Mouse (Mus musculus) Patski (cell line): ENCODE results near the gene Arhgap6. TPM values are rescaled to one million over a fixed set of nuclear protein-coding genes. Genes with fewer than 3 reads are reported as not detected.

Experiments
- ATAC-seq: fragments of 100-300 bp; one replicate; pipeline ENCODE4 v1.8.0; 2021
- CTCF ChIA-PET: fragments of 350-600 bp; sonication (Branson Sonifier 250); formaldehyde crosslinking; loops from one replicate; lab custom pipeline; 2022; ENCODE audit warnings: inconsistent platforms; lab: Charles Lee
- POLR2A ChIA-PET: fragments of 350-600 bp; sonication (Branson Sonifier 250); formaldehyde crosslinking; loops from one replicate; lab custom pipeline; 2022; ENCODE audit warnings: antibody characterized with exemption, inconsistent platforms; lab: Charles Lee
- DNase-seq: peaks from one replicate; pipeline ENCODE4 v3.0.0-alpha.2; 2011; ENCODE audit warnings: low read depth, low spot score
- H3K27me3 ChIP-seq: fragments of 371-371 bp; one replicate; pipeline ENCODE4 v1.5.1; 2021
- CTCF ChIP-seq: fragments of 100-300 bp; IDR thresholded peaks from one replicate; pipeline ENCODE4 v1.5.1; 2021
- in situ Hi-C: fragments of 300-500 bp; cut with MboI; formaldehyde crosslinking; loops from 3 replicates; pipeline ENCODE4 v1.11.1; 2018; ENCODE audit warnings: low pct_unique_long_range_greater_than_20kb, mixed read lengths
- polyA plus RNA-seq: library from polyadenylated mRNA; unstranded; gene quantifications from one replicate; pipeline ENCODE4 v1.2.3, GENCODE M21; 2021

The Arhgap6 gene
- polyA plus RNA-seq, 1 experiment from 2014 or later, result 0.01 TPM

DNA sequence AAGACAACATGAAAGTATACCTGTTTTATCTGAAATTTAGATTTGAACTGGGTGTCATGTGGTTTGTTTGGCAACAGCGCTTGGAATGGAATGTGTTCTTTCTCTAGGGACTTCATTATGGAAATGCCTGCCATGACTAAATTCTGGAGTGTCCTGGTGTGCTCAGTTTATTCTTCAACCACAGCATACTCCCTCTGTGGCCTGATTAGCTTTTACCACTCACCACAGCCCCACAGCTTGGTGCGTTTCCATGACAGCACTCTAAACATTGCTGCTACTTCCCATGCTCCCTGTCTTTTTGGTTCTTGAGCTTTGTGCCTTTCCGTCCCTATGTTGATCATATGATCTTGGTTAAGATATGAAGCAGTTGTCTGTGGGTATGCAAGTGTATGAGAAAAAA is 182.9 kb downstream of the Arhgap6 start:
- peaks cover 36% of the 10 kb centered on the region for H3K27me3 ChIP-seq
- in situ Hi-C loops, result no loop called here
- CTCF ChIA-PET, result no interaction called here
- DNase-seq (peak; percentile 17), ATAC-seq (peak; percentile 76)
- no peak for TF ChIP-seq CTCF
- POLR2A ChIA-PET, result no interaction called here

DNA sequence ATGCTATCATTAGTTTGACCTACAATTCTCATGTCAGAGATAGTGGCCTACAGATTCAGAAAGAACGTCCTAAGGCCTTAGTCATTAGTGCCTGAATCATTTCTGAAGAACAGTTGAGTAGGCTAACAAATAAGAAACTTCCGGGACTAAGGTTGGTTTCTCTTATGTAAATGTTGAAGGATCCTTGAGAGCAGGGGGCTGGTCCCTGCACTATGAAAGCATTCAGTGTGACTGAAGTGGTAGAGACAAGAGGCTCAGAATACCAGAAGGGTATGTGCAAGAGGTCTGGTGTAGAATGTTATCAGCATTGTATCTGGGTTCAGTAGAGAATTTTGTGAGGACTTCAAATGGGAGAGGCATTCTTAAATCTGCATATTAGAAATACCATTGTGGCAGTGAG is 185.5 kb downstream of the Arhgap6 start:
- no peak for ATAC-seq
- ChIA-PET CTCF (no interaction called here), POLR2A (no interaction called here)
- in situ Hi-C loops, result no loop called here
- DNase-seq, result no peak
- H3K27me3 ChIP-seq, result peaks cover 29% of the 10 kb centered on the region
- TF ChIP-seq CTCF, result no peak

DNA sequence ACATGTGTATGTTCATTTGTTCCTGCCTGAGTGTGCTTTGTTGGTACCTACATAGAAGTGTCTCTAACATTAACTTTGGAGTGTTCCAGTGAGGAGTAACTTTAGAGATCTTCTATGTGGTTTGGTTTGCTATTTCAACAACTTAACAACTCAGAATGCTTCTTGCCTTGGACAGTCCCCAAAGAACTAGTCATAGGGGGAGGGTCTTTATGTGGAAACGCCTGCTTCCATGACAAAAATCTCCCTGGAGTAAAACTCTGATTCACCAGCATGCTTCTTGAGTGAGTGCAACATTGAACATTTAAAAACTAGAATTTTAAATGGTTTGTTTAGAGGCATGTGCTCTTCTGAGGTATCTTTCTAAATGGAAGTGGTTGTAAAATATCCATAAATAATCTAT is 212.2 kb downstream of the Arhgap6 start:
- in situ Hi-C loops, result no loop called here
- POLR2A ChIA-PET, result no interaction called here
- CTCF ChIA-PET, result no interaction called here
- no peak for TF ChIP-seq CTCF
- ATAC-seq (peak; percentile 39), DNase-seq (peak; percentile 20)
- peaks cover 39% of the 10 kb centered on the region for H3K27me3 ChIP-seq

DNA sequence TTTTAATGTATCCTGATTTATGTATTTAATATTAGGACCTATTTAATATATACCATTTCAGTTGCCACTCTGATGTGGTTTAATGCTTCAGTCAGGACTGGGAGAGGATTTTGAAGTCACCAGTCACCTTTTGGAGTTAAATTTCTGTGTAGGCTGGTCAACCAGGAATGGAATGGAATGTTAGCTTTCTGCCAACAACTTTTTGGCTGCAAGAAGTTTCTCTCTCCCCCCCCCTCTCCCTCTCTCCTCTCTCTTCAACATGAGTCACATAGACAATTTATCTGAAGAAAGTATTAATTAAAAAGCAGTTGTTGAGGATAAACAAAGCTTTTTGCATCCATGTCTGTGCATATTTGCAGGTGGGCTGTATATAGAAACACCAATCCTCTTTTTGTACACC is 217.8 kb downstream of the Arhgap6 start:
- H3K27me3 ChIP-seq, result peaks cover 41% of the 10 kb centered on the region
- no peak for ATAC-seq
- in situ Hi-C loops, result no loop called here
- CTCF ChIA-PET, result no interaction called here
- POLR2A ChIA-PET, result no interaction called here
- TF ChIP-seq CTCF, result no peak
- DNase-seq, result no peak

DNA sequence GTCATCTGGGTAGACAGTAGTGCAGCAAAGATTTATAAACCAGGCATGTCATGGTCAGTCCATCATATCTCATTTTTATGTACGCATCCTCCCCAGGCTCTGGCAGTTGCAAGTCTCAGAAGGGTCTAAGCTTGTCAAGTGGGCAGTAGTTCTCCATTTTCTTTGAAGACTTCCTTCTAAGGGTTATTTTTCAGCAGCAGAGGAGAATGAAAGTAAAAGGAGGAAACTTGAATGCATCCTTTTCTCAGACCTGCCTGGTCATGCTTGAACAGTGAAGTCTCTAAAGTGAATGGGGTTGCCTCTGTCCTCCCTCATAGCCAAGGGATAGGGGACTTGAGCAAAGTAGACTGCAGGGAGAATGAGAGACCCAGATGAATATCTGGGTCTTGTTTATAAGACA is 239.5 kb downstream of the Arhgap6 start:
- CTCF ChIA-PET, result no interaction called here

DNA sequence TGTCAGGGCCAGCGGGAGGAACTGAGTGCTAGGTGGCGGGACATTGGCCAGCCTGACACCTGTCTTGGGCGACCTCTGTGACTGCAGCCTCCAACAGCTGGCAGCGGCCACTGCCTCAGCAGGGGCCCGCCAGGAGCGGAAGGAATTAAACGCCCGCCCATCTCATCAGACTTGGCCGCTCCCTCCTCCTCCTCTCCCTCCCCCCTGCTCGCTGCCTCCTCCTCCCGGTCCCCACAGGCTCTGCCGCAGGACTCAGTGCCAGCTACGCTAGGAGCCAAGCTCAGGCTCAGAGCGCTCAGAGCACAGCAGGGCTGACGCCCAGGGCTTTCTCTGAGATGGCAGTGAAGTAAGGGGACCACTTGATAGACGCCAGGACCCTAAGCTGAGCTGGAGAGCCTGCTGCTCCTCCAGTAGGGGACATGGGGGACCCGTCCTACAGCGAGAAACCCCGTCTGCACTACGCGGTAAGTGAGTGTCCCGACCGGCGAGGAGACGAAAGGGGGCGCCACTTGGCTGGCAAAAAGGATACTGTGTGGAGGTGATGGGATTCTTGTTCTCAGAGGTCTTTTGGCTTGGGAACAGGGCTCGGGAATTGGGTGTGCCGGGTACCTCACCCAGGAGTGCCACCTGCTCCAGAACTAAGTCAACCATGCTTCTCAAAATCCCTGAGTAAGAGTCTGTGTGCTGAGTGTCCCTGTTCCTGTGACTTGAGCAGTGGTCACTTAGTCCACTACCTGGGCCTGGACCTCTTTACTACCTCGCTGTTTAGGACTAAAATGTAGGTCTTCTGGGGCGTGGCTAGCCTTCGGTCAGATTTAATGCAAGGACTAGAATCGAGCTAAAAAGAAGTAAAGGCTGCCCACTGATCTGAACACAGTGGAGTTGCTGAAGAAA is 241.8 kb downstream of the Arhgap6 start:
- DNase-seq (no peak), ATAC-seq (no peak)
- H3K27me3 ChIP-seq, result peaks cover 33% of the 10 kb centered on the region
- in situ Hi-C loops, result no loop called here
- ChIA-PET CTCF (interaction anchor here (0.6 kb wide), 1 partner anchor 235 kb away, joined by 3 read pairs; no protein-coding TSS in a partner anchor), POLR2A (interaction anchor here (0.6 kb wide), 1 partner anchor 10 kb away, joined by 4 read pairs; no protein-coding TSS in a partner anchor)
- TF ChIP-seq CTCF, result no peak

More for the DNA sequence above, 239.5 kb downstream of the Arhgap6 start:
- no peak for TF ChIP-seq CTCF
- H3K27me3 ChIP-seq, result peaks cover 40% of the 10 kb centered on the region
- in situ Hi-C loops, result no loop called here
- ATAC-seq (no peak), DNase-seq (no peak)
- POLR2A ChIA-PET, result no interaction called here

DNA sequence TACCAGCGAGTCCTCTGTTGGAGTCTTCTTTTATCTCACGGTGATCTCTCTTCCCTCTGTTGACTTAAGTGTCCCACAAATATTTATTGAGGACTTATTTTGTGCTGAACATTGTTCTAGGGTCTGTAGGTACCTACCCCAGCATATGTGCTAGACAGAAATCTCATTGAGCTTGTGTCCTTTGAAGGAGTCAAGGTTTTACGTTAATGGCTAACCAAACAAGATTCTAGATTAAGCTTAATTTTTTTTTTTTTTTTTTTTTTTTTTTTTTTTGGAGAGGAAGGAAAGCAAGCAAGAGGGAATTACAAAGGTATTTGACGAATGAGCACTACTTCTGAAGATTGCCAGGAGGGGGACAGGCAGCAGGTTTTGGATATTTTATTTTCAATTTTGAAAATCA is 242.5 kb downstream of the Arhgap6 start:
- in situ Hi-C loops, result no loop called here
- no peak for DNase-seq
- TF ChIP-seq CTCF, result no peak
- peaks cover 29% of the 10 kb centered on the region for H3K27me3 ChIP-seq
- no peak for ATAC-seq
- ChIA-PET CTCF (interaction anchor here (0.6 kb wide), 1 partner anchor 234 kb away, joined by 3 read pairs; no protein-coding TSS in a partner anchor), POLR2A (no interaction called here)

DNA sequence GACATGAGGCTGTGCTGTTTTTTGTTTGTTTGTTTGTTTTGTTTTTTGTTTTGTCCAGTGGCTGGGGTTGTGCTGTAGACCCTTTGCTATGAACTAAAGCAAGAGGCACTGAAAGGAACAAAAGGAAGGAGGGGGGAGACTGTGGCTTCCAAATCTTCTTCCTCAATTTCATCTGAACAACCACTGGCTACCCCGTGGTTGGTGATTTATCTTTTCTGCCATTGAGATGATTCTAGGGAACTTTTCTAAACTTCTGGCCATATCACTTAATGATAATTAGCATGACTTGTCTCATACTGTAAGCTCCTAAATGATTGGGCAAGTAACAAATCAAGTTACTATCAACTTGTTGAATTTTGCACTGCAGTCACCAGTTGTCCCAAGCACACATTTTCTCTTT is 249.0 kb downstream of the Arhgap6 start:
- H3K27me3 ChIP-seq, result peaks cover 41% of the 10 kb centered on the region
- no peak for TF ChIP-seq CTCF
- ATAC-seq, result no peak
- no peak for DNase-seq
- in situ Hi-C loops, result no loop called here
- ChIA-PET POLR2A (no interaction called here), CTCF (no interaction called here)

DNA sequence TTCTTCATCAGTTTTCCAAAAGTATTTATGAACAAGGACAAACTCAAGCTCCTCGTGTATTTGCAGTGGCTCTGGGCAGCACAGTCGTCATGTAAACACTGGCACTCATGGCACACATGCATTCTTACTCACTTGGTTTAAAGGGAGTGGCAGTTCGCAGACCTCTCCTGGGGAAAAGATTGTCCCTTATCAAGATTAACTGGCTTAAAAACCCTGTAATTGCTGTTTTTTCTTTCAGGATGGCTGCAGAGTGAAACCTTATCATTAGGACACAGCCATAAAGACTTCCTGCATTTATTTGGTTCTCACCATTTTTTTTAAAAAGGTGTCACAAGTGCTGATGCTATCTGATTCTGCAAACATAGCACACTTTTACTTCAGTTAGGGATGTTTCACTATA is 252.7 kb downstream of the Arhgap6 start:
- no peak for ATAC-seq
- H3K27me3 ChIP-seq, result peaks cover 43% of the 10 kb centered on the region
- no peak for TF ChIP-seq CTCF
- in situ Hi-C loops, result no loop called here
- DNase-seq, result no peak
- ChIA-PET CTCF (no interaction called here), POLR2A (no interaction called here)

DNA sequence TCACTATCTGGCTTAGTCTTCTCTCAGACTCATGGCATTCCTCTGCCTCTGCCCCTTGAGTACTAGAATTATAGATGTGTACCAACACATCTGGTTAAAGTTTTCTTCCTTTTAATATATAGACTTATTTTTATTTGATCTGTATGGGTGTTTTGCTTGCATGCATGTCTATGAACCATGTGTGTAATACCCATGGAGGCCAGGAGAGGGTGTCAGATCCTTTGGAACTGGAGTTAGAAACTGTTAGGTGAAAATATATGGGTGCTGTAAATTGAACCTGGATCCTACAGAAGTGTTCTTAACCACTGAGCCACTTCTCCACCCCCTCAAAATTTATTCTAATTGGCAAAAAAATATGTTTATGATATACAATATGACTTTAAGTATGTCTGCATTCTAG is 254.7 kb downstream of the Arhgap6 start:
- ChIA-PET CTCF (no interaction called here), POLR2A (no interaction called here)
- peak; percentile 38 for TF ChIP-seq CTCF
- DNase-seq, result no peak
- in situ Hi-C loops, result no loop called here
- ATAC-seq, result no peak
- peaks cover 40% of the 10 kb centered on the region for H3K27me3 ChIP-seq

DNA sequence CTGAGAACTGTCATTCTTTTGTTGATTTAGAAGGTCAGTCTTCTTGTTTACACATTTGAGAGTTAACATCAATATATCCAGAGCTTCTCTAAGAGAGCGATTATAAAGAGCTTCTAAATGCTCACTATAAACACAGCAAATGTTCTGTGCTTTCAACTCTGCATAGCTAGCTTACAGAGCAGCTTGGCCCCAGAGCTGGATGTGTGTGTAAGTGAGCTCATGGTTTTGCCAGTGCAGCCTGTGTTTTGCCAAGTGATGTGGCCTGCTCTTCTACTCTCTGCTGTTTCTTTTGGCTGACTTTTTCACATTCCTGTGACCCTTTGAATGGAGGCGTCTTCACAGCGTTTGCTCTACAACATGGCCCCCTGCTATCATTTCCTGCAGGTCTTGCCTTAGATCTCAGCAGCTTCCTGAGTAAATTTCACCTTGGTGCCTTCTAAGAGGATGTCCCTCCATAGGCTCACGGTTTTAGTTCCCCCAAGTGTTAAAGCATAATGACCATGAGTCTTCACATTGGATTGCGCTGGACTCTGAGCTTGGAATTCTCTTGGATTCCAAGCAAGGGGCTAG is 259.1 kb downstream of the Arhgap6 start:
- no peak for TF ChIP-seq CTCF
- in situ Hi-C loops, result no loop called here
- peaks cover 38% of the 10 kb centered on the region for H3K27me3 ChIP-seq
- ChIA-PET POLR2A (no interaction called here), CTCF (interaction anchor here (0.7 to 0.9 kb wide), 2 partner anchors 13 to 21 kb away, joined by 3 read pairs; no protein-coding TSS in a partner anchor)
- no peak for DNase-seq
- peak; percentile 57 for ATAC-seq
